Mouse (Mus musculus) CD4-positive, CD25-positive, alpha-beta regulatory T cell, adult 9 weeks (primary cell): Measurements from ENCODE around the gene Pafah1b3. TPM values are rescaled to one million over a fixed set of nuclear protein-coding genes. Genes with fewer than 3 reads are reported as not detected.

Source experiments
- polyA plus RNA-seq: library from polyadenylated mRNA; unstranded; fragments of 100-300 nt; shearing (Covaris generic); gene quantifications from one replicate; pipeline ENCODE4 v1.2.1, GENCODE M21; 2017

Pafah1b3 gene
- 46.0 TPM for polyA plus RNA-seq

DNA sequence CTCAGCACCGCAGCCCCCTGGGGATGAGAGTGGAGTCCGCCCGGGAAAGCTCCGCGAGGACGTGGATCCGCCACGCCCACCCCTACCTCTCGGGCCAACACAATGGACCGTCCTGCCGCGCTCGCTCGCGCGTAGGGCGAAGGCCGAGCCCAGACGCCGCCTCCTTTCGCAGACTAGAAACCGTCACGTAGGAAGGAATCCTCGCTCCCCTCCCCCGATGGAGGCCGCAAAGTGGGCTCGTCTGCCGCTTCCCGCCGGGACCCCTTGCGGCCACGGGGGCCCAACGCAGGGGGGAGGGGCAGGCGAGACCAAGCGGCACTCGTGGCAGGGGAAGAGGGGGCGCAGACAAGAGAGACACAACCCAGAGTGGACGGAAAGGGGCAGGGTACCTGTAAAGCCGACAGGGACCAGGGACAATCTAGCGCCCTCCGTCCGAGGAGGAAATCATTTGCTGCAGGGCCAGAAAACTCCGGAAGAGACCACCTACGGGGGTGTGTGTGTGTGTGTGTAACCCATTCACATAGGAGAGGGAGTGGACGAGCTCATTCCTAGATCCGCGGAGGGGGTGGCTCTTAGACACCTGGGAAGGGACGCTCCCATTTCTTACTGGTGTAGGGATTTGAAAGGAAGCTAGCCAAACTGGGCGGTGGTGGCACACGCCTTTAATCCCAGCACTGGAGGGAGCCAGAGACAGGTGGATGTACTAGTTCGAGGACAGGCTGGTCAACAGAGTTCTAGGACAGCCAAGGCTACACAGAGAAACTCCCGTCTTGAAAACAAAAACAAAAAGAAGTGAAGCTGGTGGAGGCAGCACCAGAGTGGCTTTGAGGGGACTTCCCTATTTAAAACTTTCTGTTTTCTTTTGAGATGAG, at the start of gene Pafah1b3:
Gene Pafah1b3, minus strand, starts transcription at position 533 of the 872 bp plus-strand sequence.

DNA sequence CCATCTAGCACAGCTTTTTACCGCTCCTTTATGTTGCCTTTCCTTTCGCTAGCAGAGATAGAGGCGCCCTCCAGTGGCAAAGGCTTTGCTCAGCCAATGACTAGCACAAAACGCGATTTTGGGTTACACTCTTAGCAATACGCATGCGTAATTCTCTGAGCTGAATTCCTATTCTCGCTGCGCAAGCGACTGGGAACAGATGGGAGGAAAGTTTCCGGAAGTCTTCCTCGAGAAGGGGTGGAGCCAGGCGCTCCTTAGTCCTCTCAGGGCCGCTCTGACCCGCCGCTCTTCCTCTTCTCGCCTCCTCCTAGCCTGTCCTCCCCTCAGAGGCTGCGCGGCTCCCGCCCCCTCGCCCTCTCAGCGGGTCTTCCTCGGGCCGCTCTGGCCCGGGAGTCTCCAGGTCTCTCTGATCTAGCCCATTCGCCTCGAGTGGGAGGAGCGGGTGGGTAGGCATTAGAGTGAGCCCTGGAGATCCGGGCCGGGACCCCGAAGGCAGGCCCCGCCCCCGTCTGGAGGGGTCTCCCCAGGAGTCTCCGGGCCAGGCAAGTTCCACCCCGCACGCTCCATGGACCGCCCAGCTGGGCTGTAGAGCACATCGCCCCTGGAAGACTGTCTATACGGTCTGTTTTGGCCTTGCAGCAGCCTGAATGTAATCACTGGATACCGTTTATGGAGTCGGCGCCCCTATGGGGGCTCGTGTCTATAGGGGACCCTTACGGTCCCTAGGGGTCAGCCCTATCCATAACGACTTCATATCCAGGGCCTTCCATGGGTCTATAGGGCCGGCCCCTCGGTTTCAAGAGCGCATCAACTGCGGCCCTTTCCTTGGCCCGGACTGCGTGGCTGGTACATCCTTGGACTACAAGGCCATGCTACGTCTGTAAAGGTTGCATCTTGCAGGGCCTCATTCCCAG, 19.0 kb upstream of the Pafah1b3 start, which contains the start of gene Megf8:
Gene Megf8, plus strand, starts transcription at position 633 of the 914 bp plus-strand sequence.

GRCm38 (mm10) chr7:25305956-25306613, 8.3 kb upstream of the Pafah1b3 start, which contains the start of gene Tmem145:
Tmem145 (plus strand) TSS chr7:25306106.

DNA sequence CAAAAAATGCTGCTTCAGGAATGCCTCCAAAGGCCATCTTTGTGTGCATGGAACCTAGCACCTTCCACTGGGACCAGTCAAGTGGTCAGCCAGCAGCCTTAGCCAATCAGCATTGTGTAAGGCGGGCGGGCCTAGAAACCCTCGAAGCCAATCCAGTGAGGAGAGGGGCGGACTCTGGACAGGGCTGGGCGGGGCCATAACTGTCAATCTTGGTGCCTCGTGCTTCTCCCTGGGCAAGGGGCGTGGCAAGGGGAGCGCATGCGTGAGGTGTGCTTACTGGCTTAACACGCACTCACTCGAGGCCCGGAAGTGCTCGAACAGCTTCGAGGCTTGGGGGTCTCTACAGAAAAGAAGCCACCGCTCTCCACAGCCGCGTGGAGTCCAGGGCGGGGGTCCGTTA, 3.3 kb upstream of the Pafah1b3 start, which contains the start of gene Prr19:
Gene Prr19, plus strand, starts transcription at position 349 of the 400 bp plus-strand sequence.

GRCm38 (mm10) chr7:25267301-25267750, 30.5 kb downstream of the Pafah1b3 start, which contains the start of gene Cic:
Cic (plus strand) TSS chr7:25267704.

GRCm38 (mm10) chr7:25250141-25250972, 47.4 kb downstream of the Pafah1b3 start, which contains the start of gene Erf:
Erf (minus strand) TSS chr7:25250761.

Other genes starting within 250 kb of the Pafah1b3 start
- 4.4 TPM for gene Grik5, start 225.6 kb downstream of the Pafah1b3 start, polyA plus RNA-seq
- 22.0 TPM for gene Zfp574, start 225.4 kb downstream of the Pafah1b3 start, polyA plus RNA-seq
- 124 TPM for gene Pou2f2, start 118.3 kb downstream of the Pafah1b3 start, polyA plus RNA-seq
- 45.4 TPM for gene Dedd2, start 77.4 kb downstream of the Pafah1b3 start, polyA plus RNA-seq
- 4.5 TPM for gene Zfp526, start 76.6 kb downstream of the Pafah1b3 start, polyA plus RNA-seq
- gene Gsk3a, start 60.1 kb downstream of the Pafah1b3 start, polyA plus RNA-seq: 6.8 TPM
- gene Erf, start 47.2 kb downstream of the Pafah1b3 start, polyA plus RNA-seq: 1.1 TPM
- gene Cic, start 30.3 kb downstream of the Pafah1b3 start, polyA plus RNA-seq: 40.8 TPM
- gene Prr19, start 3.4 kb upstream of the Pafah1b3 start, polyA plus RNA-seq: not detected
- gene Tmem145, start 8.1 kb upstream of the Pafah1b3 start, polyA plus RNA-seq: not detected
- gene Megf8, start 19.2 kb upstream of the Pafah1b3 start, polyA plus RNA-seq: 0.22 TPM
- not detected for gene Cnfn, start 71.7 kb upstream of the Pafah1b3 start, polyA plus RNA-seq
- 17.7 TPM for gene Lipe, start 100.7 kb upstream of the Pafah1b3 start, polyA plus RNA-seq
- gene Cxcl17, start 114.9 kb upstream of the Pafah1b3 start, polyA plus RNA-seq: 0.62 TPM
- gene Ceacam1, start 179.6 kb upstream of the Pafah1b3 start, polyA plus RNA-seq: 0.89 TPM
- gene Ceacam2, start 241.9 kb upstream of the Pafah1b3 start, polyA plus RNA-seq: not detected